Mouse (Mus musculus): Measurements from ENCODE around the gene Rhbdl3.

Gene Rhbdl3

GRCm38 (mm10) chr11:80386790-80387189 lies 86.1 kb downstream of the Rhbdl3 start:
- no peak for DNase-seq

- no peak for DNase-seq
Measured at GRCm38 (mm10) chr11:80389885-80390284, 89.2 kb downstream of the Rhbdl3 start.

- DNase-seq, result no peak
Measured at GRCm38 (mm10) chr11:80391407-80392120, 90.9 kb downstream of the Rhbdl3 start.

GRCm38 (mm10) chr11:80395930-80396329 lies 95.2 kb downstream of the Rhbdl3 start:
- no peak for DNase-seq

GRCm38 (mm10) chr11:80396617-80397016 lies 95.9 kb downstream of the Rhbdl3 start:
- DNase-seq, result no peak
